Mouse (Mus musculus): ENCODE results near the gene Tlk2.

The Tlk2 gene

DNA sequence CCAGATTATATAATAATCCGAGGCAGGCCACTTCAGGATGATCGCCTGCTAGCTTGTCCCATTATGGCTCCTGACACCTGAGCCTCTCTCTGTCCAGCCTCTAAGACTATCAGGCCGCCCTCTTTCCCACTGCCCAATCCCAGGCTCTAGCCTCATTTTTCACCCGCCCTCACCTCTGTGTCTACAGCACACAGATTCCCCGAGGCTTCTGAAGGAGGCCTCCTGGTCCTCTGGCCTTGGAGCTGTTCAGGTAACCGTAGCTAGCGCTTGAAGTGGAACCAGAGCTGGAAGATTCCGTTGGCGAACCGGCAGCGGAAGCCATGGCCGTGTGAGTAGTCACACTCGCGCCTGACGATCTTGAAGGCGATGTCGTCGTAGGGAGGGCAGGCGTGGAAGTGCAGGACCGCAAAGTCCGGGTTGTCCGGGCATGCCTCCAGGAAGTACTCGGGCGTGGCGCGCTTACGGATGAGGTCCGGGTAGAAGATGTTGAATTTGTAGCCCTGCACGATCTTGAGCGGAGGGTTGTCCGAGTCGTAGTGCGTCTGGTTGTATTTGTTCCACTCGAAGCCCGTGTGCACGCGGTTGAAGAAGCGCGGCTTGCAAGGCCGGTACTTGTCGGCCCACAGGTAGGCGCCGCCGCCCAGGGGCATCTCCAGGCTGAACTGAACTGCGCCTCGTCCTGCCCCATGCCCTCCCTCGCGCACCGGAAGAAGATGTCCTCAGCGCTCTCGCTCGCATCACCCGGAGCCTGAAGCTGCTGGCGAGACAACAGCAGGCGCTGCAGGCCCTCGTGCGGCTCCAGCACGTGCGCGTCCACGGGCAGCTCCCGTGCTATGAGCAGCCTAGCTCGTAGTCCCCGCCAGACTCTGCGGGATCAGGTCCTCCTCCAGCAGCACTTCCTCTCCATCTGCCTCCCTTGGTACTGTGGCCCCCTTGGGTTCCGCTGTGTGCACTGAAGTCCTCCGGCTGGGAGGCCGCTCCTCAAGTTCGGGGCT, 13.8 kb upstream of the Tlk2 start:
- DNase-seq (ENCODE audit: low read depth, low spot score), result peak; percentile 79

DNA sequence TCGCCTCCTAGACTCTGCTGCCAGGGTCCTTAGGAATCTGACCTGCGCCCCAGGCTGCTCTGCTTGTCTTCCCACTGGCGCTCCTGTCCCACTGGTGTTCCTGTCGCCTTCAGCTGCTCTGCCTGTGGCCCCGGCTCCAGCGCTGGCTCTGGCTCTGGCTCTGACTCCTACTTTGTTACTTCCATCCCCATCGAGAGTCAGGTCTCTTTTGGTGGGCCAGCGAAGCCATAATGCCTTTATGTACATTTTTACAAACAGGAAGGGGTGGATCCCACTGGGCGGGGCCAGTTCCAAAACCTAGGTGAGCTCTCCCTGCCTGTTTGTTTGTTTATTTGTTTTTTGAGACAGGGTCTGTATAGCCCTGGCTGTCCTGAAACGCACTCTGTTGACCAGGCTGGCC, 11.8 kb upstream of the Tlk2 start:
- peak; percentile 28 for DNase-seq (ENCODE audit: low read depth, low spot score)

DNA sequence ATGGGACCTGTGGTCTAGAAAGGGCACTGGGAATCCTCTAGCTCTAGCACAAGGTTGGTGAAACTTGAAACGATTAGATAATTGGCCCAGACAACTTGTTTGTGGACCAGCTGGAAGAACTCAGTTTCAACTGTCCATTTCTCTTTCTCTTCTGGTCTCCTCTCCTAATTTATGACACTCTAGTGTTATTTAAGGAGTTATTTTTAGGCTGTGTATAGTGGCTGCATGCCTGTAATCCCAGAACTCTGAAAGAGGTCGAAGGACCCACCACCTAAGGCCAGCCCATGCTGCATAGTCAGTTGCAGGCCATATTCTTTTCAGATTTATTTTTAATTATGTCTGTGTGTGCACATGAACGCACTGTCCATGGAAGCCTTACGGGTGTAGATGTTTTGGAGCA, 916 bp downstream of the Tlk2 start:
- DNase-seq (ENCODE audit: low read depth, low spot score), result no peak

- DNase-seq (ENCODE audit: low read depth, low spot score), result peak; percentile 60
Measured at GRCm38 (mm10) chr11:105180471-105181091, 2.0 kb downstream of the Tlk2 start.

GRCm38 (mm10) chr11:105181126-105181637, 2.6 kb downstream of the Tlk2 start:
- peak; percentile 96 for DNase-seq (ENCODE audit: low read depth, low spot score)

- peak; percentile 34 for DNase-seq (ENCODE audit: low read depth, low spot score)
Measured at GRCm38 (mm10) chr11:105181689-105182460, 3.3 kb downstream of the Tlk2 start.

GRCm38 (mm10) chr11:105182461-105182855, 3.9 kb downstream of the Tlk2 start:
- no peak for DNase-seq (ENCODE audit: low read depth, low spot score)

DNA sequence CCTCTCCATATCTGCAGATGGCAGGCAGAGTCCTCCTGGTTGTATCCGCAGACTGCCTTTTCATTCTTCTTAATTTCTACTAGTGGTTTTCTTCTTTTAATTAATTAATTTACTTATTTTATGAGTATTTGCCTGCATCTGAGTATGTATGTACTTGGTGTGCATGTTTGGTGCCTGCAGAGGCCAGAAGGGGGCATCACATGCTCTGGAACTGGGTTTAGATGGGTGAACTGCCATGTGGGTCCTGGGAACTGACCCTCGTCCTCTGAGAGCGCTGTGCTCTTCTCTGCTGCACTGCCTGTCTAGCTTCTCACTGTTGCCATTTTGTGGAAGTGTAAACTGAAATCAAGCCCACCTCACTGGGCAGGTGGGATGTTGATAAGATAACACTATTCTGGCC, 6.1 kb downstream of the Tlk2 start:
- DNase-seq (ENCODE audit: low read depth, low spot score), result peak; percentile 67

- no peak for DNase-seq (ENCODE audit: low read depth, low spot score)
Measured at GRCm38 (mm10) chr11:105192186-105192585, 13.6 kb downstream of the Tlk2 start.

DNA sequence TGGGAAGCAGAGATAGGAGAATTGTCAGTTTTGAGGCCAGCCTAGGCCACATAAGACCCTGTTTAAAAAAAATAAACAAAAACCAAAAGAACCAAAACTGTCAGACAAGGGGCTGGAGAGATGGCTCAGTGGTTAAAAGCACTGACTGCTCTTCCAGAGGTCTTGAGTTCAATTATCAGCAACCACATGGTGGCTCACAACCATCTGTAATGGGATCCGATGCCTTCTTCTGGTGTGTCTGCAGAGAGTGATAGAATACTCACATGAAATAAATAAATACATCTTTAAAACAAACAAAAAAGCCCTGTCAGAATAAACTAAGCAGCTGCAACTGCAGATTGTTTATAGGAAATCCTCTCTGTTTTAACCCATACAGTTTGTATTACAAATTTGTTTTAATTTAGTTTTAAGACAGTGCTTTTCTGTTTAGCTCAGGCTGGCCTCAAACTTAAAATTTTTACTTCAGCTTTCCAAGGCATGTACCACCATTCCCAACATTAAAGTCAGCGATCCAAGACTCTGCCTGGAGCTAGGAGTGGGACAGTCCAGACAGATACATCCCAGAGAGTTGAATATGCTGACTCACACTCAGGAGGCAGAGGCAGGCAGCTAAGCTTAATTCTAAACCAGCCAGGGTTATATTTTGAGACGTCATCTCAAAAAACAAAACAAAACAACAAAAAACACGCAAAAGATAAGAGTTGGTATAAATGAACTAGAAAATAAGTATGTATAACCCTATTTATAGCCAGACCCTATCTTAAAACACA, 18.5 kb downstream of the Tlk2 start:
- no peak for DNase-seq (ENCODE audit: low read depth, low spot score)

DNA sequence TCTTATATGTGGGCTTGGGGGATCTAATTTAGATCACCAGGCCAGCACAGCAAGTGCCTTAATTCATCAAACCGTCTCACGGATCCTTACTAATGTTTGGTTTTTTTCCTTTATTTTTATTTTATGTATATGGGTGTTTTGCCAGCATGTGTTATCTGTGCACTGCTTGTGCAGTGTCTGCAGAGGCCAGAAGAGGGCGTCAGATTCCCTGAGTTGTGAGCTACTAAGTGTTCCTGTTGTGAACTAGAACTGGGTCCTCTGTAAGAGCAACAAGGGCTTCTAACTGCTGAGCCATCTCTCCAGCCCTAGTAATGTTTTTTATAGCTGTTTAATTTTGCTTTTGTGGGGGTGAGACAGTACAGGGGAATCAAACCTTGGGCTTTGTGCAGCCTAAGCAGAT, 23.8 kb downstream of the Tlk2 start:
- DNase-seq (ENCODE audit: low read depth, low spot score), result peak; percentile 70

DNA sequence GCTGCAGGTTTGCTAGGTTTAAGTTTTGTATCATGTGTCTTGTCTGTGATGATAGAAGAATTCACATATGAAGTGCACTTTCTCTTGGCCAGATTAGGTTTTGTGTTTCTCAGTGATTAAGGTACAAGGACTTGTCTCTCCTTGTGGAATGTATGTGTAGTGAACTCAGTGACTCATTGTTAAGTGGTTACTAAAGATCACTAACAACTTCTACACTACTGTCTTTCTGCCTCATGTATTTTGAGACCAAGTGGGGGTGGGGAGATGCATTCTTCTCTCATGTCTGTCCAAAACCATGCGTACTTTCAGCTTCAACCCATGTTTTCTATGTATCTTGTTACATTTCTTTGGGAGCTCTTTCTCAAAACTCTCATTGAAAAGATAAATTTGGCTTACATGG, 31.4 kb downstream of the Tlk2 start:
- no peak for DNase-seq (ENCODE audit: low read depth, low spot score)

GRCm38 (mm10) chr11:105214257-105214656, 35.6 kb downstream of the Tlk2 start:
- DNase-seq (ENCODE audit: low read depth, low spot score), result peak; percentile 58

DNA sequence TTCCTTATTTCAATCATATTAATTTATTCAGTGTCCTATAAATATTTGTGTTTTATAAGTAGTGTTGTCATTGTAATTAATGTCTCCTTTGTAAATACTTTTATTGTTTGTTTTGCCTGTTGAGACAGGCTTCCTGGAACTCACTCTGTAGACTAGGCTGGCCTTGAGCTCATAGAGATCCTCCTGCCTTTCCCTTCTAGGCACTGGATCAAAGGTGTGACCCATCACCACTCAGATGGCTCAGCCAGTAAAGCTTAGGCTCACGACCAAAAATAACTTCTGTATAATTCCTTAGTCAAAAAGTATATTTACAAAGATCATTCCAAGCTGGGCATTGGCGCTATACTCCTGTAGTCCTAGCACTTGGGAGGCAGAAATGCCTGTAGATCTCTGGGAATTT, 39.2 kb downstream of the Tlk2 start:
- no peak for DNase-seq (ENCODE audit: low read depth, low spot score)

DNA sequence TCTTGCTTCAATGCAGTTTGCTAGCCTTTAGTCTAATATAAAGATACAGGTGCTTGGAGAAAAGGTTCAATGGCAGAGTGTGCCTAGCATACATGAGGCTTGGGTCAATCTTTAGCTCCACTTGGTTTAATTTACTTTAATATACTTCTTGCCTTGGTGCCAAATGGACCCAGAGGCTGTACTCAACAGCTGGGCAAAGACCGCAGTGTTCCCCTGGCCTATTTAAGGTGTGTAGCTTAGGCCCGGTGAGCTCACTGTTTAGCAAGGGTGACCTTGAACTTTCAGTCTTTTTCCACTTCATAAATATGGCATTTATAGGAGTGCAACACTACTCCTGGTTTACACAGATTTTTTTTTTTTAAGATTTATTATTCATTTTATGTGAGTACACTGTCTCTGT, 55.9 kb downstream of the Tlk2 start:
- DNase-seq (ENCODE audit: low read depth, low spot score), result no peak

- peak; percentile 49 for DNase-seq (ENCODE audit: low read depth, low spot score)
Measured at GRCm38 (mm10) chr11:105240991-105241390, 62.4 kb downstream of the Tlk2 start.

GRCm38 (mm10) chr11:105246369-105246768, 67.8 kb downstream of the Tlk2 start:
- DNase-seq (ENCODE audit: low read depth, low spot score), result no peak

DNA sequence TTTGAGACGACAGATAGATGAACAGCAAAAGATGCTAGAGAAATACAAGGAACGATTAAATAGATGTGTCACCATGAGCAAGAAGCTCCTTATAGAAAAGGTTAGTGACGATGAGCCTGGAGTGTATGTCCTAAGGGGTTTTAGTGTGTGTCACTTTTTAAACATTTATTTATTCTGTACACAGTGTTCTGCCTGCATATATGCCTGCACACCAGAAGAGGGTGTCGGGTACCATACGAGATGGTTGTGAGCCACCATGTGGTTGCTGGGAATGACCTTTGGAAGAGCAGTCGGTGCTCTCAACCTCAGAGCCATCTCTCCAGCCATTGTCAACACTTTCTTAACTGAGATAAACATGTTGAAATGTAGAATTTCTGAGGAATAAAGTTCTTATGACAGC, 68.2 kb downstream of the Tlk2 start:
- DNase-seq (ENCODE audit: low read depth, low spot score), result no peak

- DNase-seq (ENCODE audit: low read depth, low spot score), result no peak
Measured at GRCm38 (mm10) chr11:105247321-105247720, 68.7 kb downstream of the Tlk2 start.

GRCm38 (mm10) chr11:105259733-105260132, 81.1 kb downstream of the Tlk2 start:
- no peak for DNase-seq (ENCODE audit: low read depth, low spot score)

GRCm38 (mm10) chr11:105261116-105261515, 82.5 kb downstream of the Tlk2 start:
- DNase-seq (ENCODE audit: low read depth, low spot score), result no peak

Data from ZHBTc4 (cell line).